Mouse (Mus musculus) neural tube, embryonic 14.5 days (tissue): Measurements from ENCODE around the gene Sema4g. TPM values are rescaled to one million over a fixed set of nuclear protein-coding genes. Genes with fewer than 3 reads are reported as not detected.

Experiments used
- ATAC-seq: fragments of 200-750 bp; cut with Nextera tagmentation; 2 replicates; pipeline ENCODE4 v1.8.0; 2017; ENCODE audit warnings: low read depth, mild to moderate bottlenecking, moderate TSS enrichment, moderate library complexity
- H3K27ac ChIP-seq: fragments of 300-500 bp; sonication (generic); 2 replicates; pipeline ENCODE4 v1.5.1; 2014; ENCODE audit warnings: low read depth, mild to moderate bottlenecking, control low read depth, low read length, moderate library complexity, mixed read lengths
- H3K27me3 ChIP-seq: fragments of 300-500 bp; sonication (generic); 2 replicates; pipeline ENCODE4 v1.6.1; 2014; ENCODE audit warnings: low read length; ENCODE audit not compliant: control insufficient read depth, insufficient read depth
- H3K36me3 ChIP-seq: fragments of 300-500 bp; sonication (generic); 2 replicates; pipeline ENCODE4 v1.6.1; 2014; ENCODE audit warnings: low read length, mixed read lengths; ENCODE audit not compliant: control insufficient read depth, insufficient read depth
- H3K4me1 ChIP-seq: fragments of 300-500 bp; sonication (generic); 2 replicates; pipeline ENCODE4 v1.6.1; 2014; ENCODE audit warnings: low read length; ENCODE audit not compliant: control insufficient read depth, insufficient read depth
- H3K4me2 ChIP-seq: fragments of 300-500 bp; sonication (generic); 2 replicates; pipeline ENCODE4 v1.6.1; 2014; ENCODE audit warnings: mild to moderate bottlenecking, low read depth, low read length, control low read depth
- H3K4me3 ChIP-seq: fragments of 300-500 bp; sonication (generic); 2 replicates; pipeline ENCODE4 v1.5.1; 2014; ENCODE audit warnings: low read depth, low read length, control low read depth, mixed read lengths
- H3K9ac ChIP-seq: fragments of 300-500 bp; sonication (generic); replicated peaks from 2 replicates; pipeline ENCODE4 v1.6.1; 2014; ENCODE audit warnings: low read depth, mild to moderate bottlenecking, control low read depth, low read length, mixed read lengths
- H3K9me3 ChIP-seq: fragments of 300-500 bp; sonication (generic); 2 replicates; pipeline ENCODE4 v1.6.1; 2016; ENCODE audit warnings: low read length; ENCODE audit not compliant: control insufficient read depth
- WGBS: fragments of 180-500 bp; shearing (Covaris S2); extraction: QIAGEN DNeasy Blood & Tissue Kit; methylation state at CpG from one replicate; pipeline ENCODE4 v1.1.7; 2014; 5-methylcytosine and 5-hydroxymethylcytosine counted together
- polyA plus RNA-seq: library from polyadenylated mRNA; unstranded; fragments of >200 nt; fragmentation: Nextera tagmentation; extraction: Ambion mirVana; gene quantifications from 2 replicates; pipeline ENCODE4 v1.2.1, GENCODE M21; 2014

Gene Sema4g
- polyA plus RNA-seq, 1 experiment from 2014 or later: 27.8 TPM

GRCm38 (mm10) chr19:45007425-45008191, 18.7 kb downstream of the Sema4g start:
- Histone ChIP-seq H3K4me3 (peak overlapping the region; percentile 69; the same call in 1 of the 2 replicates), H3K9me3 (no peaks in the 10 kb centered on the region), H3K9ac (no peak overlapping the region), H3K36me3 (peaks cover 20% of the 10 kb centered on the region; the same call in 1 of the 2 replicates), H3K27me3 (no peaks in the 10 kb centered on the region), H3K27ac (no peak overlapping the region), H3K4me1 (peaks cover 19% of the 10 kb centered on the region), H3K4me2 (peak overlapping the region; percentile 92)
- no peak for ATAC-seq
- 94% methylated on average over 20 of the region's 20 CpGs for WGBS

GRCm38 (mm10) chr19:45010646-45011045, 21.7 kb downstream of the Sema4g start:
- ATAC-seq: no peak
- Histone ChIP-seq H3K4me2 (no peak overlapping the region), H3K9me3 (no peaks in the 10 kb centered on the region), H3K36me3 (peaks cover 20% of the 10 kb centered on the region; the same call in 1 of the 2 replicates), H3K4me1 (peaks cover 19% of the 10 kb centered on the region), H3K27ac (no peak overlapping the region), H3K27me3 (no peaks in the 10 kb centered on the region), H3K4me3 (no peak overlapping the region), H3K9ac (no peak overlapping the region)
- 90% methylated on average over 4 of the region's 4 CpGs for WGBS

- peak overlapping the region; percentile 49; the same call in 1 of the 2 replicates for H3K27ac ChIP-seq
- H3K4me3 ChIP-seq: no peak overlapping the region
- no peak overlapping the region for H3K4me2 ChIP-seq
- no peak overlapping the region for H3K9ac ChIP-seq
- H3K4me1 ChIP-seq: peaks cover 27% of the 10 kb centered on the region
- H3K9me3 ChIP-seq: no peaks in the 10 kb centered on the region
- no peaks in the 10 kb centered on the region for H3K27me3 ChIP-seq
- 85% methylated on average over 8 of the region's 8 CpGs for WGBS
- peaks cover 20% of the 10 kb centered on the region; the same call in 1 of the 2 replicates for H3K36me3 ChIP-seq
- ATAC-seq: no peak
Measured at GRCm38 (mm10) chr19:45012219-45012618, 23.3 kb downstream of the Sema4g start.

GRCm38 (mm10) chr19:45012636-45013035, 23.7 kb downstream of the Sema4g start:
- 32% methylated on average over 6 of the region's 6 CpGs for WGBS
- Histone ChIP-seq H3K9ac (no peak overlapping the region), H3K36me3 (peaks cover 20% of the 10 kb centered on the region; the same call in 1 of the 2 replicates), H3K4me1 (peaks cover 24% of the 10 kb centered on the region), H3K4me3 (no peak overlapping the region), H3K4me2 (no peak overlapping the region), H3K27me3 (no peaks in the 10 kb centered on the region), H3K9me3 (no peaks in the 10 kb centered on the region), H3K27ac (peak overlapping the region; percentile 49; the same call in 1 of the 2 replicates)
- no peak for ATAC-seq

GRCm38 (mm10) chr19:45013581-45014225, 24.8 kb downstream of the Sema4g start:
- Histone ChIP-seq H3K9ac (no peak overlapping the region), H3K4me2 (no peak overlapping the region), H3K4me1 (peaks cover 25% of the 10 kb centered on the region), H3K9me3 (no peaks in the 10 kb centered on the region), H3K4me3 (no peak overlapping the region), H3K27me3 (no peaks in the 10 kb centered on the region), H3K36me3 (peaks cover 20% of the 10 kb centered on the region; the same call in 1 of the 2 replicates), H3K27ac (no peak overlapping the region)
- ATAC-seq: no peak
- 60% methylated on average over 6 of the region's 6 CpGs for WGBS

- no peak for ATAC-seq
- peak within 1 kb of the TSS; percentile 16; the same call in 1 of the 2 replicates for H3K27ac ChIP-seq
- H3K4me1 ChIP-seq: peaks cover 30% of the 10 kb centered on the region
- 10% methylated on average over 10 of the region's 10 CpGs for WGBS
- peak within 1 kb of the TSS; percentile 91 for H3K4me2 ChIP-seq
- no peaks in the 10 kb centered on the region for H3K9me3 ChIP-seq
- H3K4me3 ChIP-seq: peak within 1 kb of the TSS; percentile 31
- H3K9ac ChIP-seq: peak within 1 kb of the TSS; percentile 35; the same call in 1 of the 2 replicates
- peaks cover 20% of the 10 kb centered on the region; the same call in 1 of the 2 replicates for H3K36me3 ChIP-seq
- no peaks in the 10 kb centered on the region for H3K27me3 ChIP-seq
Measured at GRCm38 (mm10) chr19:45014335-45014971, 25.6 kb downstream of the Sema4g start, which contains the start of gene Lzts2. TSS of gene Lzts2 (plus strand) at chr19:45014414.

DNA sequence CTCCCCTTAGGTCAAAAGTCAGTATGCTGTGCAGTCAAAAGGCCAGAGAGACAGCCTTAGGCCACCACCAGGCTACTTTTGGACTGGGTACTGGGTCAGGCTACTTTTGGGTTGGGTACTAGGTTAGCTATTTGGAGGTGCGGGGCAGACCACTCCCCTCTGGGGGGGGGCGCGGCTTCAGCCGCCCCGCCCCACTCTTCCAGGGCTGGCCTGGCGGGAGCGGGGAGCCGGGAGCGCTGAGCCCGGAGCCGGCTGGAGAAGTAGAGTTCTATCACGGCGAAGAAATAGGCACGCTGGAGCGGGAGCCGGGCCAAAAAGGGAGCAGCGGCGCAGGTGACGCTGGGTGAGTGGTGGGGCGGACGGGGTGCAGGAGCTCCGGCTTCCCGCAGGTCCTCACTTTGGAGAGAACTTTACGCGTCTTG, 26.1 kb downstream of the Sema4g start:
- Histone ChIP-seq H3K9ac (peak overlapping the region; percentile 35; the same call in 1 of the 2 replicates), H3K9me3 (no peaks in the 10 kb centered on the region), H3K4me2 (peak overlapping the region; percentile 91), H3K4me1 (peaks cover 28% of the 10 kb centered on the region), H3K27ac (peak overlapping the region; percentile 16; the same call in 1 of the 2 replicates), H3K27me3 (no peaks in the 10 kb centered on the region), H3K36me3 (peaks cover 18% of the 10 kb centered on the region; the same call in 1 of the 2 replicates), H3K4me3 (peak overlapping the region; percentile 31)
- WGBS: under 1% methylated on average over 24 of the region's 25 CpGs
- ATAC-seq: no peak

DNA sequence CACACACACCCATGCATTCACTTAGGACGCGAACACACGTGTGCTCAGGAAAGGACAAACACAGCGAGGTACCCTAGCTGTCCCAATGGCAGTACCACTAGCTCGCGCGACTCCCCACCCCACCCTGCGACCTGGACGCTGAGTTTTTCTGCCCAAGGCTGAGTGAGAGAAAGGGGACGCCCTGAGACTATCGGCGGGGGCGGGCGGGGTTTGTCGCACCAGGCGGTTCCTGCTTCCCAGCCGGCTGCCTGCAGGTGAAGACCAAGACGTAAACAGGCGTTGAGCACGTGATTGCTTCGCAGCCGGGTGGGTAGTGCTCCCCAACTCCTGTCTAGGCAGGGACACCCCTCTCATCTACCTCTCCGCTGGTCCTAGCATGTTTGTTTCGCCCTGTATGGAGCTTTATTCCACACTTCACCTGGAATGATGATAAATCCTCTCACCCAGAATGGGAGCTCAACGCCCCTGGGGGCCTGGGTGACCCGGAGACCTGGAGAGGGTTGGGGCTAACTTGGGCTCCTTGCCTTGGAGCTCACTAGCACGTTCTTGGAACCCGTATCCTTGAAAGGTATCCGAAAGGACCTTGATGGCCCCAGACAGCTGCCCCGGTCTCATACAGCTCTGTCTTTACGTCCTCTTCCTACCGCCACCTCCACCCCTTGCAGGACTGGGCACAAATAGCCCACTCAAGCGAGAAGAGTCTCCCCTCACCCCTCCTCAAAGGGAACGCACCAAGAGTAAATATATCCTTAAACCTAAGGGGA, 26.8 kb downstream of the Sema4g start:
- under 1% methylated on average over 30 of the region's 34 CpGs for WGBS
- Histone ChIP-seq H3K4me2 (peak overlapping the region; percentile 91), H3K9ac (peak overlapping the region; percentile 35; the same call in 1 of the 2 replicates), H3K36me3 (peaks cover 11% of the 10 kb centered on the region; the same call in 1 of the 2 replicates), H3K4me1 (peaks cover 33% of the 10 kb centered on the region), H3K27ac (peak overlapping the region; percentile 94), H3K27me3 (no peaks in the 10 kb centered on the region), H3K4me3 (peak overlapping the region; percentile 31), H3K9me3 (no peaks in the 10 kb centered on the region)
- peak; percentile 26; the same call in 1 of the 2 replicates for ATAC-seq
